Comparison of ENCODE assay signal across 9 mouse cellular contexts in genomic region chr19:25238121-25238520, GRCm38 (mm10). TPM values are rescaled to one million over a fixed set of nuclear protein-coding genes. Genes with fewer than 3 reads are reported as not detected.
DNase-seq lines count a peak whose midpoint lies in the region; ATAC-seq and TF ChIP-seq lines count a peak whose summit lies in the region.
"Had no signal": no experiment of that assay in that cellular context is flagged by ENCODE, and none has a peak within 500 bp of the region (broad histone marks: within the 10 kb centered on the region; RNA-seq: fewer than 3 reads in every experiment).

No protein-coding gene starts in this region.

- H3K4me1 ChIP-seq in lung, embryonic 16.5 days (replicated peaks; ENCODE audit: control insufficient read depth, insufficient read depth, low read length) = 0 out of 2 replicates have a peak, but pooled peaks cover 5% of the 10 kb centered on the region
- no peaks in the 10 kb centered on the region; the same call in 1 of the 2 replicates for H3K4me1 ChIP-seq in lung, adult 2 months (ENCODE audit: control insufficient read depth, insufficient read depth, low read length)
- peaks cover 41% of the 10 kb centered on the region for H3K4me1 ChIP-seq in hindbrain, embryonic 10.5 days (replicated peaks)
- no peaks in the 10 kb centered on the region for H3K4me1 ChIP-seq in liver, embryonic 14.5 days (replicated peaks; ENCODE audit: control insufficient read depth in 2 of 2, insufficient read depth in 2 of 2, low read length in 1 of 2)
- peaks cover 5% of the 10 kb centered on the region; the same call in 1 of the 2 replicates for H3K4me1 ChIP-seq in stomach, embryonic 16.5 days (ENCODE audit: control insufficient read depth, insufficient read depth, low read length)

- no peak for ATAC-seq in lung, embryonic 16.5 days (ENCODE audit: low read depth)
- no peak for ATAC-seq in liver, embryonic 14.5 days (ENCODE audit: insufficient read depth)
- no peak for ATAC-seq in stomach, embryonic 16.5 days (ENCODE audit: insufficient read depth, low FRiP score)

- H3K4me3 ChIP-seq in lung, embryonic 16.5 days (ENCODE audit: low read length) = peak overlapping the region; percentile 78
- H3K4me3 ChIP-seq in lung, adult 2 months (replicated peaks; ENCODE audit: extremely low read depth, low read depth, low read length) = no peak overlapping the region
- H3K4me3 ChIP-seq in hindbrain, embryonic 10.5 days = peak overlapping the region; percentile 84
- peak overlapping the region in 1 of 2 experiments; percentile 14; a peak in 1 of 4 replicates for H3K4me3 ChIP-seq in liver, embryonic 14.5 days (ENCODE audit: insufficient read depth in 1 of 2, low read depth in 2 of 2, low read length in 2 of 2)
- peak overlapping the region; percentile 76 for H3K4me3 ChIP-seq in stomach, embryonic 16.5 days (replicated peaks; ENCODE audit: low read length)
- H3K4me3 ChIP-seq: myocyte had no signal

- TF ChIP-seq CTCF in lung, adult 2 months (IDR thresholded peaks at IDR 0.05; ENCODE audit: insufficient read depth, low read length) = no peak
- no peak for TF ChIP-seq CTCF in liver, embryonic 14.5 days (IDR thresholded peaks at IDR 0.05; ENCODE audit: low read depth)

- no peak overlapping the region for H3K9ac ChIP-seq in lung, embryonic 16.5 days (ENCODE audit: low read length)
- no peak overlapping the region for H3K9ac ChIP-seq in liver, embryonic 14.5 days (replicated peaks)
- H3K9ac ChIP-seq in stomach, embryonic 16.5 days (ENCODE audit: low read length) = peak overlapping the region; percentile 2; the same call in 1 of the 2 replicates

- 5% methylated on average over 13 of the region's 13 CpGs for WGBS in lung, embryonic 16.5 days
- 10% methylated on average over 13 of the region's 13 CpGs for WGBS in lung, adult 2 months
- 5% methylated on average over 13 of the region's 13 CpGs for WGBS in hindbrain, embryonic 10.5 days
- WGBS in liver, embryonic 14.5 days (ENCODE audit: insufficient replicate concordance) = 4% methylated on average over 13 of the region's 13 CpGs
- whole genome bisulfite sequencing in stomach, embryonic 16.5 days = 10% methylated on average over 13 of the region's 13 CpGs

- no peak for TF ChIP-seq POLR2A in lung, adult 2 months (IDR thresholded peaks at IDR 0.05; ENCODE audit: borderline replicate concordance, extremely low read depth, low read depth, low read length)

- peak overlapping the region; percentile 82 for H3K4me2 ChIP-seq in lung, embryonic 16.5 days (ENCODE audit: low read depth, low read length)
- peak overlapping the region; percentile 63 for H3K4me2 ChIP-seq in liver, embryonic 14.5 days (ENCODE audit: low read depth)
- H3K4me2 ChIP-seq in stomach, embryonic 16.5 days (ENCODE audit: low read depth, low read length) = peak overlapping the region; percentile 96

- H3K36me3 ChIP-seq in lung, embryonic 16.5 days (ENCODE audit: control insufficient read depth, insufficient read depth, low read length) = no peaks in the 10 kb centered on the region
- no peaks in the 10 kb centered on the region for H3K36me3 ChIP-seq in hindbrain, embryonic 10.5 days
- H3K36me3 ChIP-seq in liver, embryonic 14.5 days (replicated peaks; ENCODE audit: control insufficient read depth, insufficient read depth, low read depth) = no peaks in the 10 kb centered on the region
- no peaks in the 10 kb centered on the region for H3K36me3 ChIP-seq in stomach, embryonic 16.5 days (ENCODE audit: control insufficient read depth, insufficient read depth, low read length)

- no peak for TF ChIP-seq EP300 in liver, embryonic 14.5 days (IDR thresholded peaks at IDR 0.05; ENCODE audit: low read depth)

- no peak overlapping the region for H3K27ac ChIP-seq in lung, embryonic 16.5 days (ENCODE audit: low read length)
- no peak overlapping the region; the same call in 1 of the 2 replicates for H3K27ac ChIP-seq in hindbrain, embryonic 10.5 days
- H3K27ac ChIP-seq in liver, embryonic 14.5 days = no peak overlapping the region
- H3K27ac ChIP-seq in stomach, embryonic 16.5 days (ENCODE audit: low read length) = no peak overlapping the region

- DNase-seq in lung, adult 2 months = no peak
- DNase-seq in hindbrain, embryonic 10.5 days (ENCODE audit: low spot score) = no peak
- DNase-seq in liver, embryonic 14.5 days (ENCODE audit: low read depth in 3 of 3, low spot score in 3 of 3) = no peak
- no peak for DNase-seq in urinary bladder, adult 18-20 months (ENCODE audit: low spot score in 2 of 2)
- no peak for DNase-seq in spleen, adult 18-20 months
- DNase-seq: thymus, postnatal 14 days had no signal

- no peaks in the 10 kb centered on the region for H3K9me3 ChIP-seq in lung, embryonic 16.5 days (ENCODE audit: control insufficient read depth, low read length)
- H3K9me3 ChIP-seq in hindbrain, embryonic 10.5 days = no peaks in the 10 kb centered on the region
- H3K9me3 ChIP-seq in liver, embryonic 14.5 days (ENCODE audit: control insufficient read depth, low read length) = no peaks in the 10 kb centered on the region
- no peaks in the 10 kb centered on the region; the same call in 1 of the 2 replicates for H3K9me3 ChIP-seq in stomach, embryonic 16.5 days (replicated peaks; ENCODE audit: control insufficient read depth, low read length)

- H3K27me3 ChIP-seq in lung, embryonic 16.5 days (ENCODE audit: control insufficient read depth, insufficient read depth, low read depth, low read length) = peaks cover 17% of the 10 kb centered on the region
- H3K27me3 ChIP-seq in hindbrain, embryonic 10.5 days (ENCODE audit: insufficient read depth, poor library complexity, severe bottlenecking) = peaks cover 35% of the 10 kb centered on the region
- peaks cover 33% of the 10 kb centered on the region for H3K27me3 ChIP-seq in liver, embryonic 14.5 days (ENCODE audit: control insufficient read depth, insufficient read depth, low read length)
- no peaks in the 10 kb centered on the region; the same call in 1 of the 2 replicates for H3K27me3 ChIP-seq in stomach, embryonic 16.5 days (ENCODE audit: control insufficient read depth, insufficient read depth, low read length)

RNA-seq across cellular contexts. Expression of gene Kank1, which starts 1.3 kb away (rescaled TPM):
- 19.9 and 23.1 TPM in 2 replicates for polyA plus RNA-seq in lung, embryonic 16.5 days (2015; fragmentation: Nextera tagmentation; extraction: Ambion mirVana)
- polyA plus RNA-seq in lung, adult 2 months (2012; rRNA removed) = 26.0 and 38.2 TPM in 2 replicates
- polyA plus RNA-seq in hindbrain, embryonic 10.5 days (2016; fragmentation: Nextera tagmentation; extraction: Ambion mirVana) = 18.4 and 20.6 TPM in 2 replicates
- 2.8 and 3.5 TPM in 2 replicates for polyA plus RNA-seq in liver, embryonic 14.5 days (2012; rRNA removed)
- polyA plus RNA-seq in liver, embryonic 14.5 days (2014; fragmentation: Nextera tagmentation; extraction: Ambion mirVana) = 3.2 and 3.8 TPM in 2 replicates
- 37.7 and 39.1 TPM in 2 replicates for polyA plus RNA-seq in stomach, embryonic 16.5 days (2015; fragmentation: Nextera tagmentation; extraction: Ambion mirVana)
